Mouse (Mus musculus): Measurements from ENCODE around the gene Rab3c. TPM values are rescaled to one million over a fixed set of nuclear protein-coding genes. Genes with fewer than 3 reads are reported as not detected.

Rab3c gene
- total RNA-seq, 1 experiment from 2014 or later = not detected

DNA sequence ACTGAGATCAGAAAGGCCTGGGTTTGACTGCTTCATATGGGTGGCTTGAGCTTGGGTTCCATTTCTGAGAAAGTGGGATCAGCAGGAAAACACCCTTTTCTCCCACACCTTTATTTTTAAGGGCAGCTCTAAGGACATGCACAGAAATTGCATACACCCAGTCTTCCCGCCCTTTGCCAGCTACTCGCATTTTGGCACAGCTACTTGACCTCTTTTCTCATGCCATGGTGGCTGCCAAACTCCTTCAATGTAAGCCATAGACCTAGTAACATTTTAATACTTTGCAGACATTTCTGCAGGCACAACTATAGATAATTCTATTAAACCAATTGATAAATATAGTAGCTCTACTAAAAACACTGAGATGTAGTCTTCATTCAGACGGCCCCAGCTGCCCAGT lies 164.5 kb downstream of the Rab3c start:
- no peak for ATAC-seq (replicated peaks; ENCODE audit: insufficient number of reproducible peaks, low FRiP score, low TSS enrichment, poor library complexity, severe bottlenecking)

DNA sequence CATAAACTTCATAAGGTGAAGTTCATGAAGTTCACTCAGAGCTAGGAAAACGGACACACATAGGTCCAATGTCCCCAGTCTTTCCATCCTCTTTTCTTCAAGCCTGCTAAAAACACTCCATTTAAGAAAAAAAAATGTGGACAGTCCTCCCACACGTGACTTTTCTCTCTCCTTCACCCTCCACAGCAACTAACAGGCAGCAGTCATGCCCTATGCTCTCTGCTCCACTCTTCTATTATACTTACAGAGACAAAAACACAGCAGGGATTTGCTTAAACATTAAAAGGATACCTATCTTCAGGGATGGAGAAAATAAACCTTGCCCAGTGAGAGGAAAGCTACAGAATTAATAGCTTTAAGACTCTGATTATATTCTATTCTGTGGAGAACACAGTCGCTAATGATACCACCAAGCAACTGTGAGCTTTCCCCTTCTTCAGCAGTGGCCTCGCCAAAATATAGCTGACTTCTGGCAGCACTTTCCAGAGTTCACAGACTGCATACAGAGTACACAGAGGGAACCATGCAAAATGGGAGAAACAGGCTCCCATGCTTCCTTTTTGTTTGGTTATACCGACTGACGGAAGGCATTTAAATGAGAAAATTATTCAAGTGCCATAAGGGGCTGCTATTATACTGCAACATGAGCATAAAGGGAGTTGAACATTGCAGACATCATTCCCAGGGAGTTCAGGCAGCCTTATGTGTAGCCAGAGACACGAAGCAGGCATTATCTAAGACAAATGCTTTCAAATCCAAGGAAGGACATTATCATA lies 165.7 kb downstream of the Rab3c start:
- ATAC-seq (replicated peaks; ENCODE audit: insufficient number of reproducible peaks, low FRiP score, low TSS enrichment, poor library complexity, severe bottlenecking) = no peak

DNA sequence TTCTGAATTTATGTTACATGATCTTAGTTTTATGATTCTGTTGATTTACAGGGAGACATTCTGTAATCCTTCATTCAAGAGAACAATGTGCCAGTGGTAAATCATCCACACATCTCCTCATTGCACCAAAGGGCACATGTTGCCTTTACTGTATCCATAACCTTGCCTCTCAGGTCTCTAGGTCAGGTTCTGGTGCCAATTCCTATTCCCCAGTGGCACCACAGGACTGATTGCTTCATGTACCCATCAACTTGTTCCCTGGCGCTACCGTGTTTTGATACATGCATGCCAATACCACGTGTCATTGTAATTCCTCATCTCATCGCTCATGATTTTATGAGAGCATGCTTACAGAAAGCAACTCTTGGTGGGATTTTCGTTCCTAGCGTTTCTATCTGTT lies 167.1 kb downstream of the Rab3c start:
- ATAC-seq (replicated peaks; ENCODE audit: insufficient number of reproducible peaks, low FRiP score, low TSS enrichment, poor library complexity, severe bottlenecking) = no peak

DNA sequence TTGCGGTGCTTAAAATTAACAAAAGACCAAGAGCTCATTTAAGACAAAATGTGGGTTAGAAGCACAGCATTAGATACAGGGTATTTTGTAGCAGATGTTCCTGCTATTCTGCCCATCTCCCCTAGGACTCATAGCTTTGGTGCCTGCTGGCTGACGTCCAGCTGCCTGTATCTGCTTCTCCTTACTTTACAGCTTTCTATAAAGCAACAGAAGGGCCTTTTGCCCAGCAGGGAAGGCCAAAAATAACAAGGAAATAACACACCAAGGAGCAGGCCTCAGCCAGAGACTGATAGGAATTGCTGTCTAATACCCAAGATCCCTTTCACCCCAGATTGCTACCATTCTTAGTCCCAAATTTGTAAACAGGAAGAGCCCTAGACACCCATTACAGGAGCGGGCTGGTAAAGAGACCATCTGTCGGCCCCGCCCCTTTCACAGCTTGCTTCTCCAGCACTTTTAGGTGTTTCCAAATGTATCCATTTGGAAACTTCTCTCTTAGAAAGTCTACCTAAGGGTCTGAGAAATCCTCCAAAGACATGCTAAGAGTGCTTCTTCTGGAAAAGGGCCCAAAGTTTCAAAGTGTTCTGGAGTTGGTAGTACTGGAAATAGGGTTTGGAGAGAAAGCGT lies 183.3 kb downstream of the Rab3c start:
- ATAC-seq (replicated peaks; ENCODE audit: insufficient number of reproducible peaks, low FRiP score, low TSS enrichment, poor library complexity, severe bottlenecking) = no peak

DNA sequence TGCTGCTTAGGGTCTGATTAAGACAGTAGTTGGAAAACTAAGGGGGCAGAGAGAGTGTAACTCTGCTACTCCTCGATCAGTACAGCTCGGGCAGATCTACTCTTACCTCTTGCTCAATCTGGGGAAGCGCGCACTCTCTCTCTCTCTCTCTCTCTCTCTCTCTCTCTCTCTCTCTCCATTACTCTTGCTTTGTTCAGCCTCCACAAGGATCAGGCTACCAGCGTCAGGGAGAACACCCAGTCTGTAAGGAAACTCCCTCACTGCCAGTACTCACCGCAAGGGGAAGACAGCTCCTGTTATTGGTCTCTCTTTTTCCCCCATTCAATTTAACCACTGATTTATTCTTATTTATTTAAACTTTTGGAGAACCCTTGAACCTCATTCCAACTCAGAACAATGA lies 185.8 kb downstream of the Rab3c start:
- ATAC-seq (replicated peaks; ENCODE audit: insufficient number of reproducible peaks, low FRiP score, low TSS enrichment, poor library complexity, severe bottlenecking) = no peak

DNA sequence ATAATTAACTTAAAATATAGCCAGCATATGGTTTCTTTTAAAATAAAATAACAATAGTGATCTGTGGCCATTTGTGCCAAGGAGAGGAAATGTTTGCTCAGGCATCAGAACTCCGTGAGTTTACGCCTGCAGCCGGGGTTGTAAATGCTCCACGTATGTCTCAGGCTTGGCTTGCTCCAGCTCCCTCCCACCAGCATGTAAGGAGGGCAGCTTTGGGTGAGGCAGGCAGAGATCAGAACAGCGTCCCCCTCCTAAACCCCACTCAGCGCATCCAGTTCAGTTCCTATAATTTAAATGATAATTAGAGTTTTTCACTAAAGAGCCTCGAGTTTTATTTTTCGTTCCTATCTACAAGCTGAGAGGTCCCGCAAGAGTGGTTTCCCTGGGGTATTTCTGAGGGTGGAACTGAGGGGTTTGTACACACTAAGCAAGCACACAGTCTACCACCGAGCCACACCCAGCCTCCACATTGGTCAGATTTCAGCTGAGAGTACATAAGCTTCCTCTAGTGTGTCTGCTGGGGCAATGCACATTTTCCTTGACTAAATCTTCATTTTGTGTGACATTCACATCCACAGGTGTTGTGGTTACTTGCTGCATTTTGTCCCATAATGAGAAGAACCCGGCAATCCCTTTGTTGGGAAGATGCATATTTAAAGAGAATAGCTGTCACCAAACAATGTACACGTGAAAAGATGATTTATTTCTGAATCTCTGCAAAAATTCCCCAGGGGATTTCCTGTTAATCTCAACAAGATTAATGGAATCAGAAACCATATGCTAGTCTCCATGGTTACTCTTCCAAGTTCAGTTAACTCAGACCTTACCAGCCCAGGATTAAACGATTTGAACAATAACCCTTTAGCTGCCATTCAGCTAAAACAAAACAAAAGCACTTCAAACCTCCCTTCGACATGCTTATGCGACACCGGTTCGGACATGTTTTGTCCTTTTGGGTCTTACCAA lies 186.8 kb downstream of the Rab3c start:
- no peak for ATAC-seq (replicated peaks; ENCODE audit: insufficient number of reproducible peaks, low FRiP score, low TSS enrichment, poor library complexity, severe bottlenecking)

DNA sequence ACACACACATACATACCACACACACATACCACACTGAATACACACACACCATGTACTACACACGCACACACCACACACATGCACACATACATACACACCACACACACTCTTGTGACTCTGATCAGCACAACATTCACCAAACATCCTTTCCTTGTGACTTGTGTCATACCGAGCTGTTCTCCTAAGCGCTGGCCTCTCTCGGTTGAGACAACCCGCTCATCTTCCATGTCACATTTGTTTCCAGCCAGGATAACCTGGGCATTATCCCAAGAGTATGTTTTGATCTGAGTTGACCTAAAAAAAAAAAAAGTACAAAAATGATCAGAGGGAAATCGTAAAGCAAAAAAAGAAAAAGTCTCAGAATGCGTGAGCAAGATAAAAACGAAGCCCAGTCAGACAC lies 196.8 kb downstream of the Rab3c start:
- no peak for ATAC-seq (replicated peaks; ENCODE audit: insufficient number of reproducible peaks, low FRiP score, low TSS enrichment, poor library complexity, severe bottlenecking)

DNA sequence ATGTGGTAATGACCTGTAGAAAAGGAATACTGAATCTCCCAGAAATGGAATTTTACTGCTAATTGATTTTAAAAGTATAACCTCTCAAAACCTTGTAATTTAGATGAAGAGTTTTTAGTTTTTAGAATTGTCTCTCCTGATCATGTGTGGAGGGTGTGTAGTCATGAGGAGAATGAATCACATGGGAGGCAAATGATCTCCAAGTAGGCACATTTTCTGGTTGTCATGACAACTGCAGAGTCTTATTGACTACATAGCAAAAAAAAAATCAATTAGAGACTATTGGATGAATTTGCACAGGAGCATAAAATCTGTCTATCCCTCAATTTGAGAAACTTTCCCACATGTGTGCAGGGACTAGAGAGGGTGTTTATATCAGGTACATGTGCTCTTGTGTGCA lies 199.6 kb downstream of the Rab3c start:
- no peak for ATAC-seq (replicated peaks; ENCODE audit: insufficient number of reproducible peaks, low FRiP score, low TSS enrichment, poor library complexity, severe bottlenecking)

DNA sequence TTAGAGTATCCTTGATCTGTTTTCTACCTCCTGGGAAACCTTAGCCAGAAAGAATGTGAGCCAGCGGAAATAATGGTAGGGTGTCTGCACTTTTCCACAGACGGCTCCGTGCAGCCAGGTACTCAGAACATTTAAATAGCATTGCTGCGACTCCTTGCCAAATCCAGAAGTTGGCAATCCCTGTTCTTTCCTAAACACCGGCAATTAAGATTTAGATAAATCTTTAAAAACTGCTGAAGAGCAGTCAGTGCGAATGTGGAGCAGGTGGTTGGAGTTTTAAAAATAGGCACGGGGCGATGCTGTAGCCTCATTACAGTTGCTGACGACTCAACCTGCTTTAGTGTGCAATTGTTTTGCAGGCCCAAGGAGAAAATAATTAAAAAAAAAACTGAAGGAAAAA lies 205.2 kb downstream of the Rab3c start:
- ATAC-seq (replicated peaks; ENCODE audit: insufficient number of reproducible peaks, low FRiP score, low TSS enrichment, poor library complexity, severe bottlenecking) = no peak

DNA sequence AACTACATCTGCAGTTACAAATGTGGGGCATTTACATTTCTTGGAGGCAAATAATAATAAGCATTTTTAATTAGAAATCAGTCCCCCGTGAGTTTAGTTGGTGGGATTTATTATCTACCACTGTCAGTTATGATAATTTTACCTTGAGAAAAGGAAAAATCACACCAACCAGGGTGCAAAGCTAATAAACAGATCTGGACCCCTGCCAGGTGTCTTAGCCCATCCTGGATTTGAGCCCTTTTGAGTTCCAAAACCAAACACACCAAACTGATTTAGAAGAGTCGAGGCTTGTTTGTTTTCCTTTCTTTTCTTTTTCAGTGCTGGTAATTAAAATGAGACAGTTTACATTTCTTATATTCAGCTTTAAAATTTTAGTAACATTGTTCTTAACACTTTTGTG lies 206.6 kb downstream of the Rab3c start:
- ATAC-seq (replicated peaks; ENCODE audit: insufficient number of reproducible peaks, low FRiP score, low TSS enrichment, poor library complexity, severe bottlenecking) = no peak

DNA sequence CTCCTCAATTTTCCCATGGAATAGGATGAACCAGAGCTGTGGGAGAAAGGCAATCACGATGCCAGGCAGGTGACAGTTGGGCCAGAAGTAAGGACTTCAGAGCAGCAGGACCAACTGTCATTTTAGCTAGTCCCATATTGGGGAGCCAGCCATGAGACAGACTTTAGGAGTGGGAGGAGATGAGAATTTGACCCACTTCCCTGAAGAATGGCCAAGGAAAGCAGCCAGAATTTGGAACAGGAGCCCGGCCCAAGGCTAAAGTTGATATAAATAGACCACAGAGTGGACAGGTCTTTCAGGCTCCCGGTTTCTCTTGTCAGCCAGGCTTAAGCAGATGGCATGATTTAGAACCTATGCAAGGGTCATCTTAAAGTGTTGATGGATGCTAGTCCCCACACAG lies 213.6 kb downstream of the Rab3c start:
- no peak for ATAC-seq (replicated peaks; ENCODE audit: insufficient number of reproducible peaks, low FRiP score, low TSS enrichment, poor library complexity, severe bottlenecking)

DNA sequence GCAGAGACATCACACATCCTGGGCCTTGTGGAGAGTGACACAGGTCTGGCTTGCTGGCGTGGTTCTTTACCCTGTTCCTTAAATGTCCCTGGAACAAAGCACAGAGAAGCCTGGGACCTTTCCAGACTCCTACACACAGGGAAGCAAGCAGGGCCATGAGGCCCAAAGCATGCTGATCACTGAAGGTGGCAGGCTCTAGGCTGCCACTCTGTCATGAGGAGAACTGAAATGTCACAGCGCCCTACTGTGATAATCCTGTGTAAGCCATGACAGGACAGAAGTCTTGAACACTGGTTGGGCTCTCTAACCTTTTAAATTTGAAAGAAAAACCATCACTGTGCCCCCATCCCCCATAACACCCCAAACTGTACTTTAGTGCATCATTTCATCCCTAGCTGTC lies 214.1 kb downstream of the Rab3c start:
- no peak for ATAC-seq (replicated peaks; ENCODE audit: insufficient number of reproducible peaks, low FRiP score, low TSS enrichment, poor library complexity, severe bottlenecking)

DNA sequence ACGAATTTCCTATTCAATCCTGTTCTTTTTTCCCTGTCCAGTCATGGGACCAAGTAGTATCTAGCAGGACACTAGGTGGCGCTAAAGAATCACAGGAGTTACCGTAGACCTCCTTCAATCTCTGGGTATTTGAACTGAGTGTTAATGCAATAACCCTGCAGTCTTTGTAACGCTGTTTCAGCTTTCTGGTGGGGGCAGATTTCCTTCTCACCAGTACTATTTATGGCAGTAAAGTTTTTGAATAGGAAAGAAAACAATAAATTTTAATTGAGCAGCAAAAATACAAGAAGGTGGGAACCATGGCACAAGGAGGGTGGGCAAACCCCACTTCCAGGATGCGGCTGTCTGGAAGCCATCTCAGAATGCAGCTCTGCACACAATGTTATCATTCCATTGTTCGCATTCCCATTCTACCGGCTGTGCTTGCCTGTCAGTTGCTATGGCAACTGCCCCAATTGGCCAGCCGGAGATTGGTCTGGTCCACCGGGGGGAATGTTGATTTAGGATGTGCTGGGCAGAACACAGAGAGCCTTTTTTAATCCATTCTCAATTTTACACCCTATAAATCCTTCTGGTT lies 217.9 kb downstream of the Rab3c start:
- peak; percentile 75 for ATAC-seq (replicated peaks; ENCODE audit: insufficient number of reproducible peaks, low FRiP score, low TSS enrichment, poor library complexity, severe bottlenecking)

DNA sequence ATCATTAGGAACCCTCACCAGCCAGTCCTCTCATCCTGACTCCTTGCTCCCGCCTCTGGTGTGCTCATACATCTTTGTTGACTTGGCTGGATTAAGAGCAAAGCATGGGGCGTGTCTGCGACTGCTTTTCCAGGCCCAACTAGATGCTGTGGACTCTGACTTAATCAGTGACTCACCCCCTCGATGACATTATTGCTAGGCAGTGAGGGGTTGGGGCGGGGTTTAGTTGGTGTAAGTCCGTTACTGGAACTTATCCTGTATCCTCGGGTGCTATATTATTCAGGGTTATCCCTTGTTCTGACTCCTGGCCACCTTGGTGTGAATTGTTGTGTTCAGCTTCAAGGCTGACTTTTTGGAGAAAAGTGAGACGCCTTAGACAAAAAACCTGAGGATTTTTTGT lies 218.5 kb downstream of the Rab3c start:
- ATAC-seq (replicated peaks; ENCODE audit: insufficient number of reproducible peaks, low FRiP score, low TSS enrichment, poor library complexity, severe bottlenecking) = no peak

DNA sequence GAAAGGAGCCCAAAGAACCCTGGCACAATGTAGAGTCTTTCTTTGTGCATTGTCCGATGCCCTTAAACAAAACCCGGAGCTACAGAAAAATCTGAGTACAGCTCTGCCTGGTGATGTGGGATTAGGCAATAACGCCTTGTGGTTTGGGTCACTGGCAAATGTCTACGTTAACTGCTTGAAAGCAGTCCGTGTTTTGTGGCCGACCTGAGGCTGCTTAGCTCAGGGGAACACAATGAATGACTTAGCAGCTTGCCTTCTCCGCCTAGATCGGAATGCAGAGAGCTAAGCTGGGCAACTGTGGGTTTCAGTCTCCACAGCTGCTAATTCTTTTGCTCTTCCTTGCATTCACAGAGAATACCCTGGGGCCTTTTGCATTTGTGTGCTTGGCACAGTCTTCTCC lies 226.3 kb downstream of the Rab3c start:
- ATAC-seq (replicated peaks; ENCODE audit: insufficient number of reproducible peaks, low FRiP score, low TSS enrichment, poor library complexity, severe bottlenecking) = no peak

DNA sequence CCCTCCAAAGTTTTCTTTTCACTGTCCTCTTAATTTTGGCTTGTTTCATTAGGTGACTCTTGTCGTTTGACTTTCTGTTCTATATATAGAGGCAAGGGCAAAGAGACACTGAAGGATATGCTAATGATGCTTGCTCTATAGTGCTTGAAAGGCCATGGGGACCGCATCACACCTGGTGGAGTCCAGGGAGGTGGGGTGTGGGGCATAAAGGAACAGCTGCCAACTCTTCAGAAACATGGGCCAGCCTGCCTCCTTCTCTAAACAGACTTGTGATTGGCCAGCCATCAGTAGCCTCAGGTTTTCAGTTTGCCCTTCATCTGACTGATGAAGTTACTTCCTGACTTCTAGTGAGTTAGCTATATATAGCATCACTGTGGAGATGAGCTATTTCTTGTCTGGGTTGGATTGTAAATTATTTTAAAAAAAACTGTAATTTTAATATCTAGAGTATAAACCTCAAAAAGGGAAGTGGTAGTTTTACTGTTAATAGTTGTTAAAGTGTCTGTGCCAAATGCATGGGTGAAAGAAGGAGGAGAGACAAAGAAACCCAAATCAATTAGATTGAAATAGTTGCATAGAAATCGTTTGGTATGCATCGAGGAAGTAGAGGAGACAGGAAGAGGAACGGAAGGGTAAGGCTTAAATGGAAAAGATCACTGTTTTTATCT lies 231.9 kb downstream of the Rab3c start:
- no peak for ATAC-seq (replicated peaks; ENCODE audit: insufficient number of reproducible peaks, low FRiP score, low TSS enrichment, poor library complexity, severe bottlenecking)

DNA sequence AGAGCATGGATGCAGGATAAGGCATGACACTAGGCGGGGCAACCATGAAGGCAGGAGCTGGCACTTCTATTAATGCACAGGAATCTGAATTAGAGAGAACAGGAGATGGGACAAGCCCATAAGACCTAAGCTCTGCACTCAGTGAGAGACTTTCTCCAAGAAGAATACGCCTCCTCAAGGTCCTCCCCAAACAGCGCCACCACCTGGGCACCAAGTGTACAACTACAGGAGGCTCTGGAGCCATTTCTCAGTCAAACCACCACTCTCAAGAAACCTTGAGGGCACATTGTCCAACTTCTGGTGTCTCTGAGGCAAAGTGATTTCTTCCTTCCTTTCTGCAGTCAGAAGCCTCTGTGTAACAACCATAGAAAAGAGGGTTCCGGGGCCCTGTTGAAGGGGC lies 236.4 kb downstream of the Rab3c start:
- no peak for ATAC-seq (replicated peaks; ENCODE audit: insufficient number of reproducible peaks, low FRiP score, low TSS enrichment, poor library complexity, severe bottlenecking)

DNA sequence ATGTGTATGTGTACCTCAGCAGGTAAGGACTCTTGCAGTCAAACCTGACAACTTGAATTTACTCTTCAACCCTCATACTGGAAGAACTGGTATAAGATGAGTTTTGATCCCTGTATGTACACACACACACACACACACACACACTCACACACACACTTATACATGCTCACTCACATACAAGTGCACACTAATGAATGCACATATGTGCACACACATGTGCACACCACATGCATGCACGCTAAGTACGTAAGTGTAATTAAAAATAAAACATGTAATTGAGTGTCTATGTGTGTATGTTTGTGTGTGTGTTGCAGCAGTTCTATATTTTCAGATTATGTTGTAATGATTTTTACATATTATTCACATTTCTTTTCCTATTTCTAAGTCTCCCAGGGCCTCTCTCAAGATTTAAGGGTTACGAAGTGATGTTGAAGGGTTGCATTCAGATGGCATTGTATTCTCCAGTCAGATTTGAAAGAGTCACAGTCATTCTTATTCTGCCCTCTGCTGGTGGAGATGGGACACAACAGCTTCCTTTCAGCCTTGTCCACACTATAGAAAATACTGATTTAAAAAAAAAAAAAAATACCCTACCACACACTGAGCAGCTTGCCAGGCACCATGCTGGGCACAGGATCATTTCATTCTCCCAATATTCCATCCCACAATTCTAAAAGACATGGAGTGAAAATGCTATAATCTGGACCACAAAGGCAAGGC lies 240.9 kb downstream of the Rab3c start:
- peak; percentile 44; the same call in 1 of the 2 replicates for ATAC-seq (replicated peaks; ENCODE audit: insufficient number of reproducible peaks, low FRiP score, low TSS enrichment, poor library complexity, severe bottlenecking)

Data from monocyte, adult 5-6 weeks (primary cell).